Mouse (Mus musculus) Patski (cell line): ENCODE measurements around the gene Polr2i. TPM values are rescaled to one million over a fixed set of nuclear protein-coding genes. Genes with fewer than 3 reads are reported as not detected.
"Not testable (repeated sequence)": the region's sequence is repeated elsewhere in the genome, so short reads cannot be mapped to it uniquely, and the experiment has no call there.

Source experiments
- ATAC-seq: fragments of 100-300 bp; one replicate; pipeline ENCODE4 v1.8.0; 2021
- CTCF ChIA-PET: fragments of 350-600 bp; sonication (Branson Sonifier 250); formaldehyde crosslinking; loops from one replicate; lab custom pipeline; 2022; ENCODE audit warnings: inconsistent platforms; lab: Charles Lee
- POLR2A ChIA-PET: fragments of 350-600 bp; sonication (Branson Sonifier 250); formaldehyde crosslinking; loops from one replicate; lab custom pipeline; 2022; ENCODE audit warnings: antibody characterized with exemption, inconsistent platforms; lab: Charles Lee
- DNase-seq: peaks from one replicate; pipeline ENCODE4 v3.0.0-alpha.2; 2011; ENCODE audit warnings: low read depth, low spot score
- H3K27me3 ChIP-seq: fragments of 371-371 bp; one replicate; pipeline ENCODE4 v1.5.1; 2021
- CTCF ChIP-seq: fragments of 100-300 bp; IDR thresholded peaks from one replicate; pipeline ENCODE4 v1.5.1; 2021
- in situ Hi-C: fragments of 300-500 bp; cut with MboI; formaldehyde crosslinking; loops from 3 replicates; pipeline ENCODE4 v1.11.1; 2018; ENCODE audit warnings: low pct_unique_long_range_greater_than_20kb, mixed read lengths
- polyA plus RNA-seq: library from polyadenylated mRNA; unstranded; gene quantifications from one replicate; pipeline ENCODE4 v1.2.3, GENCODE M21; 2021

Polr2i gene
- polyA plus RNA-seq, 1 experiment from 2014 or later, result 79.3 TPM

GRCm38 (mm10) chr7:30220008-30220356 is 11.8 kb upstream of the Polr2i start:
- no peaks in the 10 kb centered on the region for H3K27me3 ChIP-seq
- POLR2A ChIA-PET, result interaction anchor here (1.4 kb wide), 1 partner anchor 15 kb away, joined by 3 read pairs; no protein-coding TSS in a partner anchor
- DNase-seq (no peak), ATAC-seq (no peak)
- CTCF ChIA-PET, result interaction anchor here (1.2 kb wide), 2 partner anchors 11 to 16 kb away, joined by 3 to 4 read pairs; no protein-coding TSS in a partner anchor
- in situ Hi-C loops, result no loop called here
- no peak for TF ChIP-seq CTCF

GRCm38 (mm10) chr7:30221433-30221832 is 10.3 kb upstream of the Polr2i start:
- ATAC-seq (no peak), DNase-seq (no peak)
- POLR2A ChIA-PET, result no interaction called here
- in situ Hi-C loops, result no loop called here
- TF ChIP-seq CTCF, result no peak
- no peaks in the 10 kb centered on the region for H3K27me3 ChIP-seq
- CTCF ChIA-PET, result no interaction called here

- no peak for TF ChIP-seq CTCF
- ChIA-PET CTCF (no interaction called here), POLR2A (no interaction called here)
- no peak for DNase-seq
- no peaks in the 10 kb centered on the region for H3K27me3 ChIP-seq
- no peak for ATAC-seq
- in situ Hi-C loops, result no loop called here
Observed at GRCm38 (mm10) chr7:30222205-30222604, 9.5 kb upstream of the Polr2i start.

GRCm38 (mm10) chr7:30224206-30224605 is 7.5 kb upstream of the Polr2i start:
- ChIA-PET POLR2A (no interaction called here), CTCF (no interaction called here)
- in situ Hi-C loops, result no loop called here

GRCm38 (mm10) chr7:30231328-30231668 is 450 bp upstream of the Polr2i start:
- in situ Hi-C loops, result no loop called here
- H3K27me3 ChIP-seq, result no peaks in the 10 kb centered on the region
- ChIA-PET POLR2A (no interaction called here), CTCF (interaction anchor here (3.0 kb wide), 1 partner anchor 14 kb away, joined by 11 read pairs; no protein-coding TSS in a partner anchor)
- DNase-seq (no peak), ATAC-seq (no peak)
- TF ChIP-seq CTCF, result no peak

More at GRCm38 (mm10) chr7:30224206-30224605, 7.5 kb upstream of the Polr2i start:
- DNase-seq (no peak), ATAC-seq (no peak)
- no peak for TF ChIP-seq CTCF
- H3K27me3 ChIP-seq, result no peaks in the 10 kb centered on the region

GRCm38 (mm10) chr7:30232631-30233148 is 942 bp downstream of the Polr2i start:
- in situ Hi-C loops, result no loop called here
- DNase-seq (no peak), ATAC-seq (no peak)
- POLR2A ChIA-PET, result no interaction called here
- TF ChIP-seq CTCF, result no peak
- H3K27me3 ChIP-seq, result no peaks in the 10 kb centered on the region
- CTCF ChIA-PET, result interaction anchor here (1.7 kb wide), 1 partner anchor 68 kb away, joined by 7 read pairs; no protein-coding TSS in a partner anchor

- DNase-seq, result no peak
- ChIA-PET POLR2A (no interaction called here), CTCF (interaction anchor here (1.0 to 1.7 kb wide), 2 partner anchors 26 to 68 kb away, joined by 3 to 7 read pairs; no protein-coding TSS in a partner anchor)
- no peak for TF ChIP-seq CTCF
- no peak for ATAC-seq
- H3K27me3 ChIP-seq, result no peaks in the 10 kb centered on the region
- in situ Hi-C loops, result no loop called here
Observed at GRCm38 (mm10) chr7:30233387-30233786, 1.6 kb downstream of the Polr2i start.

GRCm38 (mm10) chr7:30234276-30234858 is 2.6 kb downstream of the Polr2i start:
- ATAC-seq, result no peak
- in situ Hi-C loops, result no loop called here
- DNase-seq, result no peak
- ChIA-PET CTCF (no interaction called here), POLR2A (interaction anchor here (0.7 kb wide), 1 partner anchor 51 kb away, joined by 3 read pairs; no protein-coding TSS in a partner anchor)
- H3K27me3 ChIP-seq, result no peaks in the 10 kb centered on the region
- TF ChIP-seq CTCF, result no peak

GRCm38 (mm10) chr7:30235091-30235490 is 3.3 kb downstream of the Polr2i start:
- CTCF ChIA-PET, result no interaction called here
- in situ Hi-C loops, result no loop called here

GRCm38 (mm10) chr7:30235625-30236024 is 3.9 kb downstream of the Polr2i start, which contains the start of gene Ovol3:
Gene Ovol3 (minus strand): TSS chr7:30235725.
- POLR2A ChIA-PET, result no interaction called here
- CTCF ChIA-PET, result no interaction called here
- ATAC-seq (no peak), DNase-seq (no peak)
- TF ChIP-seq CTCF, result no peak
- no peaks in the 10 kb centered on the region for H3K27me3 ChIP-seq
- in situ Hi-C loops, result no loop called here

More at GRCm38 (mm10) chr7:30235091-30235490, 3.3 kb downstream of the Polr2i start:
- no peak for TF ChIP-seq CTCF
- DNase-seq (no peak), ATAC-seq (no peak)
- H3K27me3 ChIP-seq, result no peaks in the 10 kb centered on the region
- POLR2A ChIA-PET, result interaction anchor here (0.7 kb wide), 1 partner anchor 52 kb away, joined by 3 read pairs; no protein-coding TSS in a partner anchor

- CTCF ChIA-PET, result interaction anchor here (1.4 kb wide), 1 partner anchor 26 kb away, joined by 3 read pairs; no protein-coding TSS in a partner anchor
- DNase-seq, POLR2A ChIA-PET, H3K27me3 ChIP-seq, in situ Hi-C loops, ATAC-seq: not testable (repeated sequence)
Observed at GRCm38 (mm10) chr7:30237374-30237773, 5.6 kb downstream of the Polr2i start.
